Mouse (Mus musculus): ENCODE measurements around the gene Ivl. TPM values are rescaled to one million over a fixed set of nuclear protein-coding genes. Genes with fewer than 3 reads are reported as not detected.

The Ivl gene
- polyA plus RNA-seq, 1 experiment from 2014 or later, result 0.47 TPM

DNA sequence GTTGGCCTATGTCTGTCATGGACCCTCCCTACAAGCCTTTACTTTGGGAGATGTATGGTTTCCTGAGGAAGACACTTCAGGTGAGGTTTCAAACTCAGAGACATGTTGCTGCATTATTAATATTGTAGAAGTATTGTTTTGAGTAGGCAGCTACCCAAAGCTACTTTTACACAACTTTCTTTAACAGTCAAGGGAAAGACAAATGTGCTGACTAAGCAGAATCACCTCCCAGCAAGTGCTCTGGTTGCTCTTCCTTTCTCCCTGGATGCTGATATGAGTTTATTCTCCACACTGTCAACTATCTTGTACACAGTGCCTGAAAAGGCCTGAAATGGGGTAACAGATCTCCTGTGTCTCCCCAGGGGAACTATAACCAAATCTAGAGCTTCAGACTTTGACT lies 26.4 kb upstream of the Ivl start:
- Histone ChIP-seq H3K4me1 (replicated peaks; ENCODE audit: control insufficient read depth, insufficient read depth, low read length) (no peaks in the 10 kb centered on the region), H3K36me3 (ENCODE audit: control insufficient read depth, insufficient read depth) (no peaks in the 10 kb centered on the region), H3K4me3 (ENCODE audit: low read depth, low read length) (no peak overlapping the region), H3K9me3 (ENCODE audit: control insufficient read depth) (0 out of 2 replicates have a peak, but pooled peaks cover 4% of the 10 kb centered on the region), H3K27ac (ENCODE audit: low read depth, low read length) (no peak overlapping the region), H3K27me3 (replicated peaks; ENCODE audit: control insufficient read depth, insufficient read depth, low read length) (no peaks in the 10 kb centered on the region), H3K4me2 (replicated peaks; ENCODE audit: low read depth) (no peak overlapping the region), H3K9ac (ENCODE audit: low read depth, low read length) (no peak overlapping the region)
- ATAC-seq, result no peak
- TF ChIP-seq CTCF (IDR thresholded peaks at IDR 0.05; ENCODE audit: low read depth), result no peak

DNA sequence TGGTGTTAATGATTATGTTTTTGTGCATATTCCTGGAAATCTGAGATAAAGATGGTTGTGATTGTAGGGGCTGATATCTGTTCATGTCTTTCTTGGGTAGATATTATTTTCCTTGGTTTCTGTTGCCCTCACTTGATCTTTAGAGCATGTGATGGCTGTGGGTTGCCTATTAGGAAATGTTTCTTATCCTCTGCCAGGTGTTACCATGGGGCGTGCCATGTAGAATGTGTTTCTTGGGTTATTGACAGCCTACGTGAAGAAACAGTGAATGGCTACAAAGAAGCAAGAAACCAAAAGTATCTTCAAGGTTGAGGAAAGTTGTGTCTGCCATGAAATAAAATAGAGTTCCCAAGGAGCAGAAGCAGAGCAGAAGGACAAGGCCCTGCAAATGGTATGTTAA lies 24.9 kb upstream of the Ivl start:
- Histone ChIP-seq H3K9me3 (ENCODE audit: control insufficient read depth) (0 out of 2 replicates have a peak, but pooled peaks cover 4% of the 10 kb centered on the region), H3K9ac (ENCODE audit: low read depth, low read length) (no peak overlapping the region), H3K27me3 (replicated peaks; ENCODE audit: control insufficient read depth, insufficient read depth, low read length) (no peaks in the 10 kb centered on the region), H3K4me2 (replicated peaks; ENCODE audit: low read depth) (peak overlapping the region; percentile 10; the same call in 1 of the 2 replicates), H3K4me1 (replicated peaks; ENCODE audit: control insufficient read depth, insufficient read depth, low read length) (no peaks in the 10 kb centered on the region), H3K36me3 (ENCODE audit: control insufficient read depth, insufficient read depth) (no peaks in the 10 kb centered on the region), H3K27ac (ENCODE audit: low read depth, low read length) (no peak overlapping the region; the same call in 1 of the 2 replicates), H3K4me3 (ENCODE audit: low read depth, low read length) (no peak overlapping the region)
- peak; percentile 66 for ATAC-seq
- WGBS, result 63% methylated on average over 2 of the region's 2 CpGs
- TF ChIP-seq CTCF (IDR thresholded peaks at IDR 0.05; ENCODE audit: low read depth), result no peak

DNA sequence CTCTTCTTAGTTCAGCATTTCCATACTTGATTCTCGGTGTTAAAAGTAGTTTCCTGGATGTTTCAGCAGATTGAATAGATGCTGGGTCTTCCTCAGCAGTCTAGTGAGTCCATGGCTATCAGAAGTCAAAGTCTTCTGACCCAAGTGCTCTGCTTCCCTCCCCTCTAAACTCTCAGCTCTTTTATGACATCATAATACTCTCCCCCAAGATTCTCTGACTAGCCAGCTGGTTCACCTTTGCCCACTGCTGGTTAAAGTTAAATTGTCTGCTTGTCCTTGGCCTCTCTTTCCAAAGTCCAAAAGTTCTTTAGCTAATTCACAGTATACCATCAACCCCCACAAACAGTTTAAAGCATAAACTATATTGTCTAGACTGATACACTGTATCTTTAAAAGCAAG lies 15.3 kb upstream of the Ivl start, which contains the start of gene Smcp:
Gene Smcp, minus strand, starts transcription at position 140 of the 400 bp plus-strand sequence.
- no peak for TF ChIP-seq CTCF (IDR thresholded peaks at IDR 0.05; ENCODE audit: low read depth)
- H3K9me3 ChIP-seq (ENCODE audit: control insufficient read depth), result no peaks in the 10 kb centered on the region
- H3K9ac ChIP-seq (ENCODE audit: low read depth, low read length), result no peak within 1 kb of the TSS
- H3K36me3 ChIP-seq (ENCODE audit: control insufficient read depth, insufficient read depth), result no peaks in the 10 kb centered on the region
- peak within 1 kb of the TSS; percentile 58; the same call in 1 of the 2 replicates for H3K27ac ChIP-seq (ENCODE audit: low read depth, low read length)
- peak within 1 kb of the TSS; percentile 54 for H3K4me2 ChIP-seq (replicated peaks; ENCODE audit: low read depth)
- 63% methylated on average over 1 of the region's 1 CpGs for WGBS
- H3K4me3 ChIP-seq (ENCODE audit: low read depth, low read length), result peak within 1 kb of the TSS; percentile 15
- ATAC-seq, result peak; percentile 83
- no peaks in the 10 kb centered on the region for H3K27me3 ChIP-seq (replicated peaks; ENCODE audit: control insufficient read depth, insufficient read depth, low read length)
- no peaks in the 10 kb centered on the region for H3K4me1 ChIP-seq (replicated peaks; ENCODE audit: control insufficient read depth, insufficient read depth, low read length)

DNA sequence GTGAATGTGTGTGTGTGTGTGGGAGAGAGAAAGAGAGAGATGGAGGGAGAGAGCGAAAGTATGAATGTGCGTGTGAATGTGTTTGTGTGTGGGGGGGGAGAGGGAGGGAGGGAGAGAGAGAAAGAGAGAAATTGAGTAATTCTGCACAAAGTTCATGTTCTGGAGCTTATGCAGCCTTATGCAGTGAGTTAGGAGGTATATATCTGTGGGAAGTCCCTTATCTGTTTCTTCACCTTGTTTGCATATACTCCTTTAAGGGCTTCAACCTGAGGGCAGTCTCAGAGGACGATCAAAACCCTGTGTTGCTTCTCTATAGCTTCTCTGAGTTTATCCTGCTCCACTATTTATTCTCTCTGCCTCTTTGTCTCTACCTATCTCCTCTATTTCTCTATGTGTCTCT lies 13.7 kb upstream of the Ivl start:
- Histone ChIP-seq H3K9me3 (ENCODE audit: control insufficient read depth) (no peaks in the 10 kb centered on the region), H3K4me1 (replicated peaks; ENCODE audit: control insufficient read depth, insufficient read depth, low read length) (no peaks in the 10 kb centered on the region), H3K4me2 (replicated peaks; ENCODE audit: low read depth) (peak overlapping the region; percentile 54), H3K27ac (ENCODE audit: low read depth, low read length) (peak overlapping the region; percentile 64), H3K4me3 (ENCODE audit: low read depth, low read length) (no peak overlapping the region; the same call in 1 of the 2 replicates), H3K36me3 (ENCODE audit: control insufficient read depth, insufficient read depth) (no peaks in the 10 kb centered on the region), H3K27me3 (replicated peaks; ENCODE audit: control insufficient read depth, insufficient read depth, low read length) (no peaks in the 10 kb centered on the region), H3K9ac (ENCODE audit: low read depth, low read length) (no peak overlapping the region; the same call in 1 of the 2 replicates)
- TF ChIP-seq CTCF (IDR thresholded peaks at IDR 0.05; ENCODE audit: low read depth), result no peak
- WGBS, result 30% methylated on average over 3 of the region's 3 CpGs
- peak; percentile 32 for ATAC-seq

DNA sequence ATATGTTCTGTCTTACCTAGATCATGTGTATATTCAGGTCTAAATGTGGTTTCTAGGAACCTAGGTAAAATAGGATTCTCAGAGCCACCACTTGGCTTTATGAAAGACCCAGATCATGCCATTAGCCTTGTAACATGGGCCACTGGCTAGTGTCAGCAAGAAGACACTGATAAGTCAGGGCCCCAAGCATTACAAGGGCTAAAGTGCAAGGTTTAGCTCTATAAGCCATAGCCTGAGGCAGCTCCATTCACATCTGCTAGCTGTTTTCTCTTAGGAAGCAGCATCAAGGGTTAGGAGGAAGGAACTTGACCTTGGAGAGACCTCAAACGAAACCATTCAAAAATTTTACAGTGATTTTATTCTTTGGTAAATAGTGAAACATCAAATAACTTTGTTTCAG lies 11.5 kb upstream of the Ivl start:
- Histone ChIP-seq H3K27me3 (replicated peaks; ENCODE audit: control insufficient read depth, insufficient read depth, low read length) (no peaks in the 10 kb centered on the region), H3K27ac (ENCODE audit: low read depth, low read length) (0 out of 2 replicates have a peak overlapping the region, but pooled peaks have one; percentile 50), H3K4me1 (replicated peaks; ENCODE audit: control insufficient read depth, insufficient read depth, low read length) (no peaks in the 10 kb centered on the region), H3K36me3 (ENCODE audit: control insufficient read depth, insufficient read depth) (no peaks in the 10 kb centered on the region), H3K9me3 (ENCODE audit: control insufficient read depth) (no peaks in the 10 kb centered on the region), H3K4me2 (replicated peaks; ENCODE audit: low read depth) (no peak overlapping the region), H3K4me3 (ENCODE audit: low read depth, low read length) (no peak overlapping the region), H3K9ac (ENCODE audit: low read depth, low read length) (no peak overlapping the region)
- 45% methylated on average over 1 of the region's 1 CpGs for WGBS
- TF ChIP-seq CTCF (IDR thresholded peaks at IDR 0.05; ENCODE audit: low read depth), result no peak
- peak; percentile 75 for ATAC-seq

DNA sequence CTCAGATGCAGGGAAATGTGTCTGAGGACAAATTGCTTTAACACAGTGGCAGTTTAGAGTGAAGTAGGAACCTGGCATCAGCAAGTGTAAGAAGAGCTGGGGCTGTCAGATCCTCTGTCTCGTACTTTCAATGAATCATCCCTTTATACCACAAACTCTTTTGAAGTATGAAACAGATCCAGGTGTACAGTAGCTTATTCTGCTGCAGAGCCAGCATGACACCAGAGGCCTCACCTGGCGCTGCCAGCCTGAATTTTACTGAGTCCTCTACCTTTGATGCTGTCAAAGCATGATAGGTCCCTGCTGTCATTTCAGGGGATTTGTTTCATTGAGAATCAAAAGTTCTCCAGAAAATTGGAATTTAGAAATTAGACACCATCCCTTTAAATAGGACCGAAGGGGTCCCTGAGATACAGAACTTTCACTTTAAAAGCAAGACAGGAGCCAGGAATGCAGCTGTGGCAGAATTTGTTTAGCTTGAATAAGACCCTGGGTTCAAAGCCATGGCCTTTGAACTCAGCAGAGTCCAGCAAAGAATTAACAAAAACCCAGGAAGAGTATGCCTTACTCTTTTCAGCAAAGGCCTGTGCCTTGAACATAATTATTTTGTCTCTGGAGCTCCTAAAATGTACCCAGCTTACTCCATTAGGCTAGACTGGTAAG lies 9.8 kb upstream of the Ivl start:
- ATAC-seq, result no peak
- TF ChIP-seq CTCF (IDR thresholded peaks at IDR 0.05; ENCODE audit: low read depth), result no peak
- 67% methylated on average over 3 of the region's 3 CpGs for WGBS
- Histone ChIP-seq H3K27me3 (replicated peaks; ENCODE audit: control insufficient read depth, insufficient read depth, low read length) (no peaks in the 10 kb centered on the region), H3K9ac (ENCODE audit: low read depth, low read length) (no peak overlapping the region), H3K4me3 (ENCODE audit: low read depth, low read length) (no peak overlapping the region), H3K36me3 (ENCODE audit: control insufficient read depth, insufficient read depth) (no peaks in the 10 kb centered on the region), H3K4me2 (replicated peaks; ENCODE audit: low read depth) (no peak overlapping the region), H3K9me3 (ENCODE audit: control insufficient read depth) (no peaks in the 10 kb centered on the region), H3K4me1 (replicated peaks; ENCODE audit: control insufficient read depth, insufficient read depth, low read length) (no peaks in the 10 kb centered on the region), H3K27ac (ENCODE audit: low read depth, low read length) (no peak overlapping the region)

All from intestine, postnatal 0 days (tissue).